7 mouse cellular contexts compared by ENCODE assay signal in genomic region chr1:26686842-26687760, GRCm38 (mm10). TPM values are rescaled to one million over a fixed set of nuclear protein-coding genes. Genes with fewer than 3 reads are reported as not detected.
DNase-seq lines count a peak whose midpoint lies in the region; ATAC-seq and TF ChIP-seq lines count a peak whose summit lies in the region.

Gene 4931408C20Rik (minus strand): TSS chr1:26687460.

- H3K4me2 ChIP-seq in hindbrain, embryonic 14.5 days (replicated peaks): no peak within 1 kb of the TSS

- peak; percentile 85 for ATAC-seq in hindbrain, embryonic 14.5 days (ENCODE audit: low FRiP score)

- no peak within 1 kb of the TSS for H3K4me3 ChIP-seq in hindbrain, embryonic 14.5 days (replicated peaks; ENCODE audit: low read length)
- no peak within 1 kb of the TSS for H3K4me3 ChIP-seq in left cerebral cortex, adult 2 months

- intact Hi-C loops in left cerebral cortex, adult 2 months (cut with DNase I): no loop called here

- no peak for TF ChIP-seq CTCF in left cerebral cortex, adult 2 months (IDR thresholded peaks at IDR 0.05)

- H3K9me3 ChIP-seq in hindbrain, embryonic 14.5 days (ENCODE audit: control insufficient read depth, low read length): no peaks in the 10 kb centered on the region

- H3K4me1 ChIP-seq in hindbrain, embryonic 14.5 days (replicated peaks; ENCODE audit: control insufficient read depth, insufficient read depth, low read length): no peaks in the 10 kb centered on the region

- no peak within 1 kb of the TSS for H3K9ac ChIP-seq in hindbrain, embryonic 14.5 days

- no peaks in the 10 kb centered on the region for H3K27me3 ChIP-seq in hindbrain, embryonic 14.5 days (ENCODE audit: control insufficient read depth, insufficient read depth, low read length)

- DNase-seq in T-cell, adult 2 months (ENCODE audit: low spot score): peak; percentile 13
- DNase-seq in cerebellum, postnatal 10 days: peak; percentile 17 to 20
- DNase-seq in gastrocnemius, adult 18-20 months (ENCODE audit: low spot score): peak; percentile 18
- DNase-seq in hindbrain, embryonic 14.5 days (ENCODE audit: low spot score): peak; percentile 48
- DNase-seq in left cerebral cortex, adult 2 months (ENCODE audit: extremely low spot score in 1 of 2, low spot score in 2 of 2): peak; percentile 17 to 31
- DNase-seq in lung, postnatal 36 days: peak; percentile 6
- DNase-seq in skeletal muscle tissue, adult 2 months (ENCODE audit: low read depth, low spot score): peak; percentile 25

- no peaks in the 10 kb centered on the region for H3K36me3 ChIP-seq in hindbrain, embryonic 14.5 days (replicated peaks; ENCODE audit: control insufficient read depth, insufficient read depth)

- H3K27ac ChIP-seq in hindbrain, embryonic 14.5 days: no peak within 1 kb of the TSS
- no peak within 1 kb of the TSS for H3K27ac ChIP-seq in left cerebral cortex, adult 2 months

- WGBS in hindbrain, embryonic 14.5 days: 40% methylated on average over 1 of the region's 1 CpGs

RNA-seq across cellular contexts. Expression of gene 4931408C20Rik, which starts in this region (rescaled TPM):
- total RNA-seq in gastrocnemius, adult 18-20 months (2021): not detected
- not detected in 2 replicates for polyA plus RNA-seq in hindbrain, embryonic 14.5 days (2014; fragmentation: Nextera tagmentation; extraction: Ambion mirVana)
- total RNA-seq in left cerebral cortex, adult 2 months (2021): not detected

Comparison
In these comparisons a context has a peak if more than half of its experiments do, and no peak if none do; other contexts are left out.
1. Peak in DNase-seq in gastrocnemius, adult 18-20 months; RNA of the gene not detected or under 1 TPM.
2. Peak in DNase-seq and ATAC-seq in hindbrain, embryonic 14.5 days; RNA of the gene not detected or under 1 TPM.
3. Peak in DNase-seq in left cerebral cortex, adult 2 months; RNA of the gene not detected or under 1 TPM.